ENCODE assay signal across 12 mouse cellular contexts in the genomic region with DNA sequence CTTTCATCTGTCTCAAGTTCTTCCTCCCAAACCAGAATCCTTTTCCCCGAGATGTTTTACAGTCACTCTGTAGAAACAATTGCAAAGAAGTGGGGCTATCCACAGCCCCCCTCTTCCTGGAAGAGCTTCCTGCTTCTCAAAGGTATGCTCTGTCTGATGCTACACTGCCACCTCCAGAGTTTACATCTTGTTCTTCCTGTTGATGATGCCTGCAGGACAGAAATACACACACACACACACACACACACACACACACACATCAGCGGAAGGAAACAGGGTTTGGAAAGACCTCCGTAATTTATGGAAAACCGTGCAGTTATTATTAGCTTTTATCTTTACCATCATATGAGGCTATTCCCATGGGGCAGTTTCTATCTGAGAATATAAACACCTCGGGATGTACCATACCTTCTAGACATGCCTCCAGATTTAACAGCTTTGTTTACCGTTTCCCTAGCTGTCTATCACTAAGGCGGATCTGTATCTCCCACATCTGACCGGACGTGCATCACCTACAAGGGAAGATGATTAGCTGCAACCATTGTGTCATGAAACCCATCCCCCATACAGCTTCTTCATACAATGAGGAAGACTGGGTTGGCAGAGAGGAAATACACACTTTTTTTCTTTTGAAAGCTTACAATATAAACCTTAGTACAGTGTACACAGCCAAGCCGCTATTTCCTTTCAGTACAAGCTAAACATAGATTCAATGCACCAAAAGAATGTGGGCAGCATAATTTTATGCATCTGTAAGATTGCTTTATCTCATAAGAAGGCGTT.
DNase-seq lines count a peak whose midpoint lies in the region; ATAC-seq lines count a peak whose summit lies in the region.
"Had no signal": no experiment of that assay in that cellular context is flagged by ENCODE, and none has a peak within 500 bp of the region (broad histone marks: within the 10 kb centered on the region; RNA-seq: fewer than 3 reads in every experiment).

No protein-coding gene starts in this region.

- 0 out of 2 replicates have a peak, but pooled peaks have one; percentile 44 for ATAC-seq in forebrain, embryonic 12.5 days (ENCODE audit: low FRiP score)
- no peak for ATAC-seq in forebrain, embryonic 16.5 days

- H3K27me3 ChIP-seq in forebrain, embryonic 12.5 days = no peaks in the 10 kb centered on the region
- H3K27me3 ChIP-seq in forebrain, embryonic 16.5 days (replicated peaks; ENCODE audit: control insufficient read depth, insufficient read depth, low read length) = no peaks in the 10 kb centered on the region
- H3K27me3 ChIP-seq: stomach, embryonic 15.5 days had no signal

- no peaks in the 10 kb centered on the region for H3K9me3 ChIP-seq in forebrain, embryonic 12.5 days
- H3K9me3 ChIP-seq in forebrain, embryonic 16.5 days (ENCODE audit: control insufficient read depth, low read length) = no peaks in the 10 kb centered on the region
- H3K9me3 ChIP-seq: stomach, embryonic 15.5 days had no signal

- H3K4me2 ChIP-seq in forebrain, embryonic 12.5 days = no peak overlapping the region
- no peak overlapping the region for H3K4me2 ChIP-seq in forebrain, embryonic 16.5 days (ENCODE audit: low read length)
- H3K4me2 ChIP-seq: liver, embryonic 11.5 days; stomach, embryonic 15.5 days had no signal

- H3K4me1 ChIP-seq in forebrain, embryonic 12.5 days = no peaks in the 10 kb centered on the region
- no peaks in the 10 kb centered on the region for H3K4me1 ChIP-seq in forebrain, embryonic 16.5 days (replicated peaks; ENCODE audit: control insufficient read depth, insufficient read depth, low read length)
- H3K4me1 ChIP-seq: stomach, embryonic 15.5 days had no signal

- no peaks in the 10 kb centered on the region for H3K36me3 ChIP-seq in forebrain, embryonic 12.5 days (replicated peaks)
- no peaks in the 10 kb centered on the region for H3K36me3 ChIP-seq in forebrain, embryonic 16.5 days (ENCODE audit: control insufficient read depth, insufficient read depth)
- H3K36me3 ChIP-seq: stomach, embryonic 15.5 days had no signal

- WGBS in forebrain, embryonic 12.5 days = 85% methylated on average over 11 of the region's 11 CpGs
- WGBS in forebrain, embryonic 16.5 days = 78% methylated on average over 11 of the region's 11 CpGs

- no peak overlapping the region for H3K4me3 ChIP-seq in forebrain, embryonic 12.5 days (replicated peaks)
- H3K4me3 ChIP-seq in forebrain, embryonic 16.5 days (replicated peaks; ENCODE audit: low read length) = no peak overlapping the region
- H3K4me3 ChIP-seq: stomach, embryonic 15.5 days had no signal

- intact Hi-C loops in left cerebral cortex, postnatal 14 days (cut with DNase I) = no loop called here
- intact Hi-C loops in left cerebral cortex, postnatal 4 days (cut with DNase I) = no loop called here
- intact Hi-C loops in gastrocnemius, postnatal 36 days (cut with DNase I) = no loop called here

- DNase-seq in left cerebral cortex, postnatal 14 days (ENCODE audit: low spot score in 2 of 2) = peak; percentile 15 to 33
- DNase-seq in left cerebral cortex, postnatal 4 days = no peak
- peak; percentile 43 for DNase-seq in kidney, adult 9 months
- peak; percentile 44 for DNase-seq in lung, postnatal 14 days
- no peak for DNase-seq in layer of hippocampus, adult 18-20 months (ENCODE audit: low spot score in 2 of 2)
- no peak for DNase-seq in gastrocnemius, postnatal 36 days
- DNase-seq: B cell, adult 2 months; gastrocnemius, postnatal 14 days had no signal

- H3K9ac ChIP-seq in forebrain, embryonic 12.5 days = no peak overlapping the region
- no peak overlapping the region for H3K9ac ChIP-seq in forebrain, embryonic 16.5 days (replicated peaks; ENCODE audit: low read depth, low read length)
- H3K9ac ChIP-seq: stomach, embryonic 15.5 days had no signal

- H3K27ac ChIP-seq in forebrain, embryonic 12.5 days = no peak overlapping the region
- no peak overlapping the region for H3K27ac ChIP-seq in forebrain, embryonic 16.5 days (ENCODE audit: low read length)
- H3K27ac ChIP-seq: stomach, embryonic 15.5 days had no signal

Comparison
In these comparisons a context has a peak if more than half of its experiments do, and no peak if none do; other contexts are left out.
1. DNase-seq: peak in left cerebral cortex, postnatal 14 days (2 of 2), kidney, adult 9 months (single experiment) and lung, postnatal 14 days (single experiment); none in left cerebral cortex, postnatal 4 days (single experiment), layer of hippocampus, adult 18-20 months (0 of 2) and gastrocnemius, postnatal 36 days (0 of 2).